Mouse (Mus musculus) midbrain, postnatal 0 days (tissue): ENCODE results near the gene Vapb. TPM values are rescaled to one million over a fixed set of nuclear protein-coding genes. Genes with fewer than 3 reads are reported as not detected.
A peak's percentile ranks its signal among the peaks of the same experiment; 100 is the strongest.

Experiments
- ATAC-seq: fragments of 200-750 bp; cut with Nextera tagmentation; 2 replicates; pipeline ENCODE4 v1.8.0; 2017; ENCODE audit warnings: moderate number of reproducible peaks, mild to moderate bottlenecking, moderate TSS enrichment, moderate library complexity; ENCODE audit not compliant: low FRiP score
- DNase-seq: peaks from one replicate; pipeline ENCODE4 v3.0.0-alpha.2; 2015; ENCODE audit warnings: low spot score
- H3K27ac ChIP-seq: fragments of 300-500 bp; sonication (generic); 2 replicates; pipeline ENCODE4 v1.5.1; 2014; ENCODE audit warnings: low read depth, mild to moderate bottlenecking, low read length, mixed read lengths
- H3K27me3 ChIP-seq: fragments of 300-500 bp; sonication (generic); 2 replicates; pipeline ENCODE4 v1.6.1; 2014; ENCODE audit warnings: low read length, control low read depth, mixed read lengths; ENCODE audit not compliant: insufficient read depth
- H3K36me3 ChIP-seq: fragments of 300-500 bp; sonication (generic); 2 replicates; pipeline ENCODE4 v1.6.1; 2014; ENCODE audit warnings: low read length, control low read depth, mixed read lengths; ENCODE audit not compliant: insufficient read depth
- H3K4me1 ChIP-seq: fragments of 300-500 bp; sonication (generic); 2 replicates; pipeline ENCODE4 v1.6.1; 2014; ENCODE audit warnings: mild to moderate bottlenecking, control low read depth, antibody characterized with exemption, low read length, mixed read lengths; ENCODE audit not compliant: insufficient read depth
- H3K4me2 ChIP-seq: fragments of 300-500 bp; sonication (generic); 2 replicates; pipeline ENCODE4 v1.6.1; 2014; ENCODE audit warnings: low read depth, mild to moderate bottlenecking, low read length, mixed read lengths; ENCODE audit not compliant: poor library complexity, severe bottlenecking
- H3K4me3 ChIP-seq: fragments of 300-500 bp; sonication (generic); 2 replicates; pipeline ENCODE4 v1.5.1; 2014; ENCODE audit warnings: low read depth, mild to moderate bottlenecking, low read length, moderate library complexity
- H3K9ac ChIP-seq: fragments of 300-500 bp; sonication (generic); replicated peaks from 2 replicates; pipeline ENCODE4 v1.6.1; 2014; ENCODE audit warnings: mild to moderate bottlenecking, low read length, moderate library complexity, mixed read lengths; ENCODE audit not compliant: poor library complexity, severe bottlenecking
- H3K9me3 ChIP-seq: fragments of 300-500 bp; sonication (generic); 2 replicates; pipeline ENCODE4 v1.6.1; 2016; ENCODE audit warnings: low read length, control low read depth
- CTCF ChIP-seq: IDR thresholded peaks from 2 replicates; pipeline ENCODE4 v1.5.1; 2016; ENCODE audit warnings: antibody characterized with exemption, mild to moderate bottlenecking
- WGBS: fragments of 180-500 bp; shearing (Covaris S2); extraction: QIAGEN DNeasy Blood & Tissue Kit; methylation state at CpG from one replicate; pipeline ENCODE4 v1.1.7; 2014; 5-methylcytosine and 5-hydroxymethylcytosine counted together
- polyA plus RNA-seq: library from polyadenylated mRNA; unstranded; fragments of >200 nt; fragmentation: Nextera tagmentation; extraction: Ambion mirVana; gene quantifications from 2 replicates; pipeline ENCODE4 v1.2.1, GENCODE M21; 2015
- total RNA-seq: library from RNA; depleted of rRNA; stranded (reverse); fragments of >200 nt; gene quantifications from 2 replicates; pipeline ENCODE4 v1.2.3, GENCODE M21; 2014

The Vapb gene
- total and polyA plus RNA-seq, 2 experiments from 2014 or later: 11.5 to 36.3 TPM

DNA sequence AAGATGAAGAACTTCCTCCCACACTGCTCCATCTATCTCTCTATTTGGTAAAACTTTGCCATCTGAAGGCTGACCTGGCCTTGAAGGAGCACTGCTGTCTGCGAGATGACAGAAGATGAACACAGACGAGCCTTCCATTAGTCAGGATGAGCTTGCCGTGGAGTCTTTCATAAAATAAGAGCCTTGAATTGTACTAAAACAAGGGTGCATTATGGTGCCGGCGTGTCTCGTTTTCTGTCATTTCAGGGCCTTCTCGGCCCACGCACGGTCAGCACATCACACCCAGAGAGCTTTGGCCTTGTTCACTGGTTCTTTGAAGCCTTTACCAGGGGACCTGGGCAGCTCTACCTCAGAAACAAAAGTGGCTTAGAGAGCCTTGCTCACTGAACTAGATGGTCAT lies 5.4 kb downstream of the Vapb start:
- Histone ChIP-seq H3K4me2 (no peak overlapping the region), H3K4me3 (no peak overlapping the region), H3K36me3 (no peaks in the 10 kb centered on the region), H3K27me3 (no peaks in the 10 kb centered on the region), H3K9me3 (no peaks in the 10 kb centered on the region), H3K4me1 (peaks cover 13% of the 10 kb centered on the region; the same call in 1 of the 2 replicates), H3K27ac (no peak overlapping the region), H3K9ac (no peak overlapping the region)
- TF ChIP-seq CTCF: no peak
- 85% methylated on average over 9 of the region's 9 CpGs for WGBS
- ATAC-seq (no peak), DNase-seq (no peak)

GRCm38 (mm10) chr2:173744070-173744815 lies 6.9 kb downstream of the Vapb start:
- H3K9ac ChIP-seq: no peak overlapping the region
- H3K36me3 ChIP-seq: no peaks in the 10 kb centered on the region
- peaks cover under 1% of the 10 kb centered on the region; the same call in 1 of the 2 replicates for H3K4me1 ChIP-seq
- no peak overlapping the region for H3K4me3 ChIP-seq
- no peak for TF ChIP-seq CTCF
- no peak for ATAC-seq
- H3K9me3 ChIP-seq: no peaks in the 10 kb centered on the region
- no peak overlapping the region for H3K27ac ChIP-seq
- no peak overlapping the region for H3K4me2 ChIP-seq
- no peaks in the 10 kb centered on the region for H3K27me3 ChIP-seq
- DNase-seq: no peak
- 90% methylated on average over 7 of the region's 7 CpGs for WGBS

DNA sequence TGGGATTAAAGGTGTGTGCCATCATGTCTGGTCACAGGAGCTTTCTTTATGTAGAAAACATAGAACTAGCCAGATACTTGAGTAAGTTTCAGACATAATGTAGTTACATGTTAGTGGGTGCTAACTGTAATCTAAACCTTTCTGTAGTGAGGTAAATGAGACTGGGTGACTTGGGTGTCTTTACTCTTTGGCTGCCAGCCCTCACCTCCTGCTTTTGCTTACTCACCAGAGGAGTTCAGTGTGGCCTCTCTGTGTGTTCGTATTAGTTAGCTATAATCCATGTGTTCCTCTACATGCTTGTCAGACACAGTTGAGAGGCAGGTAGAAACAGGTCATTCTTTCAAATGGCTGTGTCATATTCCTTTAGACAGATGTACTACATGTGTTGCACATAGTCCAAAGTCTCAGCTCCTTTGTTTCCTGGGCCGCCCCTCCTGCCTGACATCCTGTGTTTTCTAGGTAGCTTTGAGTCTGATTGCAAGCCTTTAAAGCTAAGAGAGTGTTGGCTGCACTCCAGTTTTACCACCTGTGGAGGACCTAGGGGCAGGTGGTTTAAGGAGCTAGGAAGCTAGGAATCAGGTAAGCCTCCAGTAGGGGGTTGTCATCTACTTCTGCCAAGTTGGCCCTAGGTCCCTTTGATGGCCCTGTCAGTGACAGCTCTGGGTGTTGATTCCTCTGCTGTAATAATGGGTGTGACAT lies 11.8 kb downstream of the Vapb start:
- no peaks in the 10 kb centered on the region for H3K36me3 ChIP-seq
- TF ChIP-seq CTCF: no peak
- no peak overlapping the region for H3K27ac ChIP-seq
- no peak overlapping the region for H3K4me3 ChIP-seq
- H3K9ac ChIP-seq: no peak overlapping the region
- ATAC-seq (no peak), DNase-seq (no peak)
- no peaks in the 10 kb centered on the region for H3K27me3 ChIP-seq
- no peaks in the 10 kb centered on the region for H3K9me3 ChIP-seq
- WGBS: 86% methylated on average over 2 of the region's 2 CpGs
- no peak overlapping the region for H3K4me2 ChIP-seq
- H3K4me1 ChIP-seq: no peaks in the 10 kb centered on the region

DNA sequence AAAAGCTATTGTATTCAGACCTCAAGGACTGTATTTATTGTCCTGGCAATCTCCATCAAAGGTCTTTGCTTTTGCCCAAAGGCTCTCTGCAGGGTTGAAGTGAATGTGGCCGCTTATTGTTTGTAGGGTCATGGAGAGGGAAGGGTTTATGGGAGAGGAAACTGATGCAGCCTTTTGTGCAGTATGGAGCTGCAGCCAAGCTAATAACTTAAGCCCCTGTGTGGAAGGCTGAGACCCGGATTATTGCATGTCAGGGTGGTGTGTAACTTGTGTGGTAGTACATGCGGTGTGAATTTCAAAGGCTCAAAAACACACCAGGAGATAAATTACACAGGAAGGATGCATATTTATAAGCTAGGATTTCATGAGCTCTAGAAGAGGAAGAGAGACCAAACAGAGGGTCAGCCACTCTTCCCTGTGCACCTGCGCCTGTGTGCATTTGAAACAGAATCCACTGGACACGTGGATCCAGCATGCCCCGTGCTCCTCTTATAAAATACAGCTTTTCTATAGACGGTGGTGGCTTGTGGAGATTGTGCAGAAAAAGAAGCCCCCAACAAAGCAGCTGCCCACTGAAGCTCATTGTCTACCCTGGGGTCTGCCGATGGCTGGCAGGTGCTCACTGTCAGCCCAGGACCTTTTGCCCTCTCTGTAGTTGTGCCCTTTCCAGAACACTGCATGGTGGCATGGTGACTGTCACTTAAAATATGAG lies 18.3 kb downstream of the Vapb start:
- Histone ChIP-seq H3K27ac (no peak overlapping the region), H3K27me3 (no peaks in the 10 kb centered on the region), H3K36me3 (no peaks in the 10 kb centered on the region), H3K4me2 (no peak overlapping the region), H3K4me3 (no peak overlapping the region), H3K9ac (no peak overlapping the region), H3K9me3 (no peaks in the 10 kb centered on the region), H3K4me1 (no peaks in the 10 kb centered on the region)
- ATAC-seq (no peak), DNase-seq (no peak)
- TF ChIP-seq CTCF: no peak
- WGBS: 16% methylated on average over 8 of the region's 8 CpGs

DNA sequence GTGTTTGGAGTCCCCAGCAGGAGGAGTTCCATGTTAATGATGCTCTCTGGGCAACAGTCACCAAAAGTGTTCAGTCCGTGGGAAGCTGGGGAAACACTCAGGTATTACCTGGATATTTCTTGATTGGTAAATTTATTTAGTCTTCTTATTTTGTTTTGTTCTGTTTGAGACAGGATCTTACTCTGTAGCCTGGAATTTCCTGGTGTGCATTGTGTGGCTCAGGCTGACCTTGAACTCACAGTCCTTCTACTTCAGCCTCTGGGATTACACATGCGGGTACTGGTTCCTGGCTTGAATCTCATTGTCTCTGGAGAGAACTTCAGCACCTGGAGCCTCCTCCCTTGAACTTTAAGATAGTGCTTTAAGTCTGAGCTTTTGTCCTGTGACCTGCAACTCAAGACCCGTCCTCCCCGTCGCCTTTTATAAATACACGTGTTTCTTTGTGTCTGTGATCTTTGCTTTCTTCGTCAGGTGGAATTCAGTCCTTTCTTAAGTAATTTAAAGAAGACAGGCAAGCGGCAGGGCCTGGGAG lies 20.4 kb downstream of the Vapb start:
- 0 out of 2 replicates have a peak, but pooled peaks have one; percentile 5 for TF ChIP-seq CTCF

More for the DNA sequence above, 20.4 kb downstream of the Vapb start:
- Histone ChIP-seq H3K9ac (no peak overlapping the region), H3K9me3 (no peaks in the 10 kb centered on the region), H3K4me1 (no peaks in the 10 kb centered on the region), H3K4me2 (no peak overlapping the region), H3K27ac (no peak overlapping the region), H3K27me3 (no peaks in the 10 kb centered on the region), H3K4me3 (no peak overlapping the region), H3K36me3 (no peaks in the 10 kb centered on the region)
- no peak for DNase-seq
- WGBS: 86% methylated on average over 8 of the region's 8 CpGs
- ATAC-seq: no peak
